Mouse (Mus musculus) A20 (cell line): Measurements from ENCODE around the gene Thap8.
"Not testable (repeated sequence)": the region's sequence is repeated elsewhere in the genome, so short reads cannot be mapped to it uniquely, and the experiment has no call there.

ENCODE experiments used
- DNase-seq: peaks from one replicate; pipeline ENCODE4 v3.0.0-alpha.2; 2011; ENCODE audit warnings: low read depth, low spot score

Gene Thap8

GRCm38 (mm10) chr7:30279951-30280669, at the start of gene Thap8, which contains the start of gene Wdr62:
Gene Thap8 (plus strand): TSS chr7:30280094.
Gene Wdr62 (minus strand): TSS chr7:30280419.
- peak; percentile 96 for DNase-seq

GRCm38 (mm10) chr7:30231328-30231668, 48.6 kb upstream of the Thap8 start:
- DNase-seq: no peak

- DNase-seq: peak; percentile 97
These were observed 48.0 kb upstream of the Thap8 start, which contains the start of the genes Polr2i and Tbcb for GRCm38 (mm10) chr7:30231669-30232454. Gene Polr2i (plus strand): TSS chr7:30231948. Gene Tbcb (minus strand): TSS chr7:30232272.

- DNase-seq: peak; percentile 86
These were observed 47.2 kb upstream of the Thap8 start for GRCm38 (mm10) chr7:30232631-30233148.

GRCm38 (mm10) chr7:30233387-30233786, 46.5 kb upstream of the Thap8 start:
- DNase-seq: no peak

GRCm38 (mm10) chr7:30234276-30234858, 45.5 kb upstream of the Thap8 start:
- DNase-seq: no peak

- DNase-seq: no peak
These were observed 44.8 kb upstream of the Thap8 start for GRCm38 (mm10) chr7:30235091-30235490.

DNA sequence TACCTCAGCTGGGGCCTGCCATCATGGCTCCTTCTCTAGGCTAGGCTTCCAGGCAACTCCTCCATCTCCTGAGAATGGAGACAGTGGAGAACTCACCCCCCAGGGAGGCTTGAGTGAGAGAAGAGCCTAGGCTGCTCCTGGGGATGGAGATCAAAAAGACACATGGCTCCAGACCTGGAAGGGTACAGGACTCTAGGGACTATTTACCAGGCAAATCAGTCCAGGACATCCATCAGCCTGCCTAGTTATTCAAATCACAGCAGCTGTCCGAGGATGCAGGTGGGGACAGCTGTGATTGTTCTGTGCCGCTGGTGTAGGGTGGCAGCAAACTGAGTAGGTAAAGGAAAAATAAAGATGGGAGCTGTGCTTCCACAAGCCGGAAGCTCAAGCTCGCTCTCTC, 44.3 kb upstream of the Thap8 start, which contains the start of gene Ovol3:
Gene Ovol3 (minus strand): TSS at position 101 of the 400 bp plus-strand sequence.
- DNase-seq: peak; percentile 20

GRCm38 (mm10) chr7:30237374-30237773, 42.5 kb upstream of the Thap8 start:
- not testable (repeated sequence) for DNase-seq

- DNase-seq: no peak
These were observed 27.6 kb upstream of the Thap8 start for GRCm38 (mm10) chr7:30251956-30252954.

DNA sequence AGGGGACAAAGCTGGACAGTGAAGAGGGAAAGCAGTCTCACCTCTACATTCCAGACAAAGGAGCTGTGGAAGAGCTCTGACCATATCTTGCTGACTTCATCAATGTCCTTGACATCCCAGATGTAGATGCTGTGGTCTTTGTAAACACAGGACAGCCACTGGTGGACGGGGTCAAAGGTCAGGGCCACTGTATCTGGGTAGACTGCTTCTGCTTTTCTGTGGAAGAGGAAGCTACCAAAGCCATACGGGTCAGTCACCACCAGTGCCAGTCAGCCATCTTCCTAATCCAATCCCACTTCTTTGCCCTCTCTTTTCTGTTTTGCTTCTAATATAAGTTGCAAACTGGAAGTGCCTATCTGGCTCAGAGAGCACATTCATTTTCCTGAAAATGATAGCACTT, 14.9 kb upstream of the Thap8 start:
- no peak for DNase-seq

GRCm38 (mm10) chr7:30265531-30265930, 14.4 kb upstream of the Thap8 start:
- DNase-seq: no peak

- DNase-seq: no peak
These were observed 14.0 kb upstream of the Thap8 start for GRCm38 (mm10) chr7:30265935-30266334.

DNA sequence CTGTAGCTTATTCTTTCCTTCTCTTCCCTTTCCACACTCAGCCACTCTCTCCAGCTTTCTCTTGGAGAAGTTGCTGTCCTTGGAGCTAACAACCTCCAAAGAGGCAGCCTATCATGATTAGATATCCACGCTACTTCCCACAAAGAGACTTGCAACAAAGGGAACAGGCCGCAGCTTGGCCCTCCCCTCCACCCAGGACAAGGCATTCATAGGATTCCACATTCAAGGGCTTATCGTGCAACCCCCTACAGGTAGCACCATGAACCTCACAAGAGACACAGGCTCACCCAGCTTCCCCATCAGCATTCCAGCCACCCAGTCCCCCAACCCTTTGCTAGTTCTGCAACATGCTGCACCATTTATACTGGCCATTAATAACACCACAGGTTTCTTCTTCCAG, 13.1 kb upstream of the Thap8 start:
- no peak for DNase-seq

GRCm38 (mm10) chr7:30269641-30270040, 10.3 kb upstream of the Thap8 start:
- DNase-seq: no peak

GRCm38 (mm10) chr7:30274383-30274782, 5.5 kb upstream of the Thap8 start:
- no peak for DNase-seq

GRCm38 (mm10) chr7:30278911-30279310, 983 bp upstream of the Thap8 start:
- DNase-seq: no peak

DNA sequence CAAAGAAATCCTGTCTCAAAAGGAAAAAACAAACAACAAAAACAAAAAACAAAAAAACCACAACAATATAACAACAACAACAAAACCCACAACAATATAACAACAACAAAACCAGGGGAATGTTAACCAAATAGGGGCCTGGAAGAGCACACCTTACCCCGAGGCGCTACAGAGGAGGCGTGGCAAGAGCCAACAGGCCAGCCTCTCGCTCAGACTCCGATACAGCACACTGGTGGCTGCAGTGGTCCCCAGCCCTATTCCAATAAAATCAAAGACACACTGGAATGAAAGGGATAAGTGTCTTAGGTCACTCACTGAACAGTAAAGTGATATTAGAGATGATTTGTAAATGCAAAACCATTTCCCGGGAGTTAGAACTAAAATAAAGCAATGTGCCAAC, 358 bp upstream of the Thap8 start:
- DNase-seq: no peak

DNA sequence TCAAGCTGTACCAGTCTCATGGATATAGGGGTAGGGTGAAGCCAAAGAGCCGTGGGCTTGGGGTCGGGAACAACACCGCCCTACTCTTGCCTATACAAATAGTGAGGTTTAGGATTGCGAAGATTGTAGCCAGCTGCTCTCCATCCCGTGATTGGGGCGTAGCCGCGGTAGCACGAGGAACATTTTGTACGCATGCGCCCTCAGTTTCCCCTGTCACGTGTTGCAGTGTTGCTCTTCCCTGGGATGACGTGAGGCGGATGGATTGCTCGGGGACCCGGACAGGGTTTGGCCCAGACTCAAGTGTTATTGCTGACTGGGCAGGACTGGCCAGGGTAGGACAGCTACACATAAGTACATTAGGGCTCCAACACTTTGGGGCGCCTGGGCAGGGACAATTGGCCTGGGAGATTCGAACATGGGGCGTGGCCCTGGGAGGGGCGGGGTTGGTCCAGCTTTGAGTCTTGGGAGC, 810 bp downstream of the Thap8 start:
- peak; percentile 91 for DNase-seq

- no peak for DNase-seq
These were observed 1.6 kb downstream of the Thap8 start for GRCm38 (mm10) chr7:30281522-30281921.

DNA sequence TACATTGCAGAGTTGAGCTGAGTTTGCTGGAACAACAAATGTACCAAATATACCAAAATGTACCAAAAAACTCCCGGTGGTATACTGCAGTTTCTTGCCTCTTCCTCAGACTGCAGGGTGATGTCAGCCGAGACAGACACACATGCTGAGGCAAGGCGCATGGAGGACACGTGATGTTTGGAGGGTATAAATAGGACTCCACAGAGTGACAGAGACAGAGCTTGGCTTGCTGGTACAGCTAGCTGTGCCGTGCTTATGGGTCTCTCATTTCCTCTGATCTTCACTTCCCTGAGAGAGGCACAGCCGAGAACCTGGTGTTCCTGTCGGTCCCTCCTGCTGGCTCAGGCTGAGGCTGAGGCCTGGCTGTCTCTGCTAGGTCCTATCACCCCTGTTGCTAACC, 2.8 kb downstream of the Thap8 start:
- no peak for DNase-seq
